ENCODE assay signal across 15 mouse cellular contexts in genomic region chr10:62944975-62945580, GRCm38 (mm10). TPM values are rescaled to one million over a fixed set of nuclear protein-coding genes. Genes with fewer than 3 reads are reported as not detected.
DNase-seq lines count a peak whose midpoint lies in the region; ATAC-seq lines count a peak whose summit lies in the region.
"Had no signal": no experiment of that assay in that cellular context is flagged by ENCODE, and none has a peak within 500 bp of the region (broad histone marks: within the 10 kb centered on the region; RNA-seq: fewer than 3 reads in every experiment).

No protein-coding gene starts in this region.

- H3K4me2 ChIP-seq in intestine, embryonic 16.5 days (ENCODE audit: low read depth, low read length), result no peak overlapping the region
- H3K4me2 ChIP-seq: embryonic facial prominence, embryonic 15.5 days; forebrain, embryonic 15.5 days; neural tube, embryonic 15.5 days had no signal

- H3K9me3 ChIP-seq in intestine, embryonic 16.5 days (ENCODE audit: control insufficient read depth, low read length), result no peaks in the 10 kb centered on the region
- H3K9me3 ChIP-seq: embryonic facial prominence, embryonic 15.5 days; forebrain, embryonic 15.5 days; neural tube, embryonic 15.5 days had no signal

- ATAC-seq in activated CD4-positive, CD25-positive, alpha-beta regulatory T cell, adult 4 months, result peak; percentile 29
- ATAC-seq in intestine, embryonic 16.5 days, result no peak; the same call in 1 of the 2 replicates
- peak; percentile 47 for ATAC-seq in megakaryocyte, adult 5-6 weeks (ENCODE audit: poor library complexity, severe bottlenecking)
- ATAC-seq: forebrain, embryonic 15.5 days; inflammation-experienced regulatory T-cells, adult 6 months had no signal

- 0 out of 2 replicates have a peak overlapping the region, but pooled peaks have one; percentile 20 for H3K27ac ChIP-seq in intestine, embryonic 16.5 days (ENCODE audit: low read length)
- H3K27ac ChIP-seq: embryonic facial prominence, embryonic 15.5 days; forebrain, embryonic 15.5 days; heart, adult 2 months; neural tube, embryonic 15.5 days had no signal

- H3K36me3 ChIP-seq in intestine, embryonic 16.5 days (ENCODE audit: control insufficient read depth, insufficient read depth, low read length), result no peaks in the 10 kb centered on the region

- H3K27me3 ChIP-seq in intestine, embryonic 16.5 days (replicated peaks; ENCODE audit: control insufficient read depth, insufficient read depth, low read length), result no peaks in the 10 kb centered on the region
- H3K27me3 ChIP-seq: embryonic facial prominence, embryonic 15.5 days; forebrain, embryonic 15.5 days; neural tube, embryonic 15.5 days had no signal

- WGBS in intestine, embryonic 16.5 days, result 76% methylated on average over 10 of the region's 10 CpGs

- H3K4me1 ChIP-seq in intestine, embryonic 16.5 days (ENCODE audit: control insufficient read depth, insufficient read depth, low read length), result no peaks in the 10 kb centered on the region
- H3K4me1 ChIP-seq: embryonic facial prominence, embryonic 15.5 days had no signal

- H3K9ac ChIP-seq in intestine, embryonic 16.5 days (ENCODE audit: low read depth, low read length), result no peak overlapping the region
- H3K9ac ChIP-seq: embryonic facial prominence, embryonic 15.5 days; forebrain, embryonic 15.5 days; neural tube, embryonic 15.5 days had no signal

- no peak overlapping the region for H3K4me3 ChIP-seq in intestine, embryonic 16.5 days (ENCODE audit: low read length)
- H3K4me3 ChIP-seq: embryonic facial prominence, embryonic 15.5 days; forebrain, embryonic 15.5 days; heart, adult 2 months; neural tube, embryonic 15.5 days had no signal

- peak; percentile 30 for DNase-seq in c-Kit-negative CD71-positive TER-119-positive erythroid progenitor cells, embryonic 14.5 days (ENCODE audit: low read depth, low spot score)
- no peak for DNase-seq in adrenal gland, postnatal 36 days
- DNase-seq in gastrocnemius, postnatal 10 days, result no peak
- DNase-seq in embryo, embryonic 10 days (ENCODE audit: low spot score), result no peak
- DNase-seq: heart, adult 2 months; heart, postnatal 36 days; lung, adult 18-20 months; right cerebral cortex, adult 18-20 months had no signal

RNA-seq across cellular contexts. Expression of gene Dna2, which starts 1.7 kb away (rescaled TPM):
- 1 to 10 TPM; 4.6 to 5.2 TPM for polyA plus RNA-seq in activated CD4-positive, CD25-positive, alpha-beta regulatory T cell, adult 4 months (2017; shearing (Covaris generic))
- 21.3 and 22.1 TPM in 2 replicates for polyA plus RNA-seq in intestine, embryonic 16.5 days (2015; fragmentation: Nextera tagmentation; extraction: Ambion mirVana)
- total RNA-seq in megakaryocyte, adult 5-6 weeks (2015), result 108 and 109 TPM in 2 replicates
- 113 and 121 TPM in 2 replicates for total RNA-seq in megakaryocyte, adult 5-6 weeks (2017)
- 1 to 10 TPM; 1.2 to 1.7 TPM for total RNA-seq in adrenal gland, postnatal 36 days (2021)
- total RNA-seq in gastrocnemius, postnatal 10 days (2021), result 1 to 10 TPM; 1.9 to 3.4 TPM

RNA-seq across cellular contexts. Expression of gene Slc25a16, which starts 24.6 kb away (rescaled TPM):
- polyA plus RNA-seq in activated CD4-positive, CD25-positive, alpha-beta regulatory T cell, adult 4 months (2017; shearing (Covaris generic)), result 1 to 10 TPM; 3.2 to 3.5 TPM
- polyA plus RNA-seq in intestine, embryonic 16.5 days (2015; fragmentation: Nextera tagmentation; extraction: Ambion mirVana), result 13.2 and 13.6 TPM in 2 replicates
- 21.9 and 23.4 TPM in 2 replicates for total RNA-seq in megakaryocyte, adult 5-6 weeks (2015)
- 20.9 and 21.0 TPM in 2 replicates for total RNA-seq in megakaryocyte, adult 5-6 weeks (2017)
- 10 to 100 TPM; 33.5 to 49.0 TPM for total RNA-seq in adrenal gland, postnatal 36 days (2021)
- 10 to 100 TPM; 19.8 to 22.0 TPM for total RNA-seq in gastrocnemius, postnatal 10 days (2021)

RNA-seq across cellular contexts. Expression of gene Rufy2, which starts 34.9 kb away (rescaled TPM):
- 10 to 100 TPM; 35.9 to 36.7 TPM for polyA plus RNA-seq in activated CD4-positive, CD25-positive, alpha-beta regulatory T cell, adult 4 months (2017; shearing (Covaris generic))
- 13.8 and 19.6 TPM in 2 replicates for polyA plus RNA-seq in intestine, embryonic 16.5 days (2015; fragmentation: Nextera tagmentation; extraction: Ambion mirVana)
- 6.6 and 7.0 TPM in 2 replicates for total RNA-seq in megakaryocyte, adult 5-6 weeks (2015)
- total RNA-seq in megakaryocyte, adult 5-6 weeks (2017), result 4.8 and 5.5 TPM in 2 replicates
- 10 to 100 TPM; 13.2 to 18.8 TPM for total RNA-seq in adrenal gland, postnatal 36 days (2021)
- 10 to 100 TPM; 12.2 to 12.3 TPM for total RNA-seq in gastrocnemius, postnatal 10 days (2021)

RNA-seq across cellular contexts. Expression of gene Tet1, which starts 36.3 kb away (rescaled TPM):
- 1 to 10 TPM; 5.1 to 6.3 TPM for polyA plus RNA-seq in activated CD4-positive, CD25-positive, alpha-beta regulatory T cell, adult 4 months (2017; shearing (Covaris generic))
- polyA plus RNA-seq in intestine, embryonic 16.5 days (2015; fragmentation: Nextera tagmentation; extraction: Ambion mirVana), result 10.6 and 11.1 TPM in 2 replicates
- total RNA-seq in megakaryocyte, adult 5-6 weeks (2015), result 5.0 and 6.1 TPM in 2 replicates
- total RNA-seq in megakaryocyte, adult 5-6 weeks (2017), result 0.95 and 1.7 TPM in 2 replicates
- total RNA-seq in adrenal gland, postnatal 36 days (2021), result 1 to 10 TPM; 2.1 to 4.7 TPM
- 10 to 100 TPM; 15.3 to 26.2 TPM for total RNA-seq in gastrocnemius, postnatal 10 days (2021)

Comparison
In these comparisons a context has a peak if more than half of its experiments do, and no peak if none do; other contexts are left out.
1. RNA of gene Dna2, which starts 1.7 kb away (total RNA-seq): 108 to 121 TPM in megakaryocyte, adult 5-6 weeks; 1.9 to 3.4 TPM in gastrocnemius, postnatal 10 days and 1.2 to 1.7 TPM in adrenal gland, postnatal 36 days; every median in the first group is over 10 times any median in the second.